Mouse (Mus musculus): ENCODE results near the gene Mfsd12. TPM values are rescaled to one million over a fixed set of nuclear protein-coding genes. Genes with fewer than 3 reads are reported as not detected.

Gene Mfsd12
- total and polyA plus RNA-seq, 3 experiments: 5.2 to 9.5 (median 7.4) TPM

GRCm38 (mm10) chr10:81383802-81384604 lies 26.7 kb downstream of the Mfsd12 start, which contains the start of the genes Dohh and Gm48551:
Dohh (plus strand) TSS chr10:81384428.
Gm48551 (plus strand) TSS chr10:81384466.
- Histone ChIP-seq H3K4me1 (ENCODE audit: control insufficient read depth in 1 of 2, insufficient read depth in 2 of 2) (peaks cover 6 to 23% of the 10 kb centered on the region in 2 experiments), H3K27ac (ENCODE audit: insufficient read depth, low read depth) (peak within 1 kb of the TSS; percentile 49; the same call in 1 of the 2 replicates), H3K27me3 (replicated peaks) (no peaks in the 10 kb centered on the region), H3K9me3 (replicated peaks; ENCODE audit: low read length) (no peaks in the 10 kb centered on the region), H3K4me3 (replicated peaks in 1 of 3; ENCODE audit: low read depth in 2 of 3, low read length in 2 of 3, poor library complexity in 1 of 3) (peak within 1 kb of the TSS; percentile 82 to 96 (median 87)), H3K9ac (ENCODE audit: insufficient read depth, low read depth) (peak within 1 kb of the TSS; percentile 84), H3K4me2 (ENCODE audit: insufficient read depth, low read depth, poor library complexity, severe bottlenecking) (peak within 1 kb of the TSS; percentile 64), H3K79me2 (replicated peaks; ENCODE audit: control insufficient read depth, extremely low read depth, insufficient read depth, poor library complexity, severe bottlenecking) (peaks cover 19% of the 10 kb centered on the region), H3K36me3 (replicated peaks in 1 of 2; ENCODE audit: control insufficient read depth in 1 of 2, insufficient read depth in 1 of 2, low read length in 1 of 2) (peaks cover 33 to 35% of the 10 kb centered on the region in 2 experiments)
- DNase-seq (ENCODE audit: extremely low read depth): peak; percentile 99
- TF ChIP-seq CTCF (conservative IDR thresholded peaks at IDR 0.05 in 1 of 2, IDR thresholded peaks at IDR 0.05 in 1 of 2; ENCODE audit: low read depth in 2 of 2, low read length in 2 of 2) (no peak), MAX (IDR thresholded peaks at IDR 0.05; ENCODE audit: low read length) (peak; percentile 98), USF1 (IDR thresholded peaks at IDR 0.05; ENCODE audit: low read depth, low read length) (peak; percentile 98), MXI1 (IDR thresholded peaks at IDR 0.05; ENCODE audit: low read depth, low read length) (peak; percentile 90), TBP (conservative IDR thresholded peaks at IDR 0.05; ENCODE audit: low read depth, low read length) (peak; percentile 94), NRF1 (IDR thresholded peaks at IDR 0.05; ENCODE audit: low read depth, low read length) (peak; percentile 100), TCF12 (IDR thresholded peaks at IDR 0.05; ENCODE audit: low read depth, low read length) (peak; percentile 96), IRF4 (IDR thresholded peaks at IDR 0.05; ENCODE audit: low read depth, low read length) (0 out of 2 replicates have a peak, but pooled peaks have one; percentile 52), HCFC1 (IDR thresholded peaks at IDR 0.05; ENCODE audit: low read depth, low read length) (peak; percentile 89), CHD2 (IDR thresholded peaks at IDR 0.05; ENCODE audit: low read length) (peak; percentile 95), SIN3A (IDR thresholded peaks at IDR 0.05; ENCODE audit: low read length) (peak; percentile 95), MEF2A (IDR thresholded peaks at IDR 0.05; ENCODE audit: borderline replicate concordance, low read depth, low read length) (peak; percentile 34; the same call in 1 of the 2 replicates), RAD21 (IDR thresholded peaks at IDR 0.05; ENCODE audit: low read depth, low read length) (no peak), CHD1 (IDR thresholded peaks at IDR 0.05; ENCODE audit: low read depth, low read length) (peak; percentile 99), ZMIZ1 (IDR thresholded peaks at IDR 0.05; ENCODE audit: low read depth, low read length) (peak; percentile 81), USF2 (conservative IDR thresholded peaks at IDR 0.05; ENCODE audit: low read depth, low read length) (peak; percentile 95), MYC (IDR thresholded peaks at IDR 0.05; ENCODE audit: low read depth, low read length) (peak; percentile 87), KAT2A (IDR thresholded peaks at IDR 0.05; ENCODE audit: insufficient replicate concordance, low read length) (peak; percentile 75; the same call in 1 of the 2 replicates), ZNF384 (IDR thresholded peaks at IDR 0.05; ENCODE audit: low read depth, low read length) (no peak), SMC3 (IDR thresholded peaks at IDR 0.05; ENCODE audit: low read depth, low read length) (no peak), RCOR1 (conservative IDR thresholded peaks at IDR 0.05; ENCODE audit: low read depth, low read length) (no peak), POLR2AphosphoS2 (IDR thresholded peaks at IDR 0.05; ENCODE audit: low read depth, low read length) (peak; percentile 74; the same call in 1 of the 2 replicates), NELFE (IDR thresholded peaks at IDR 0.05; ENCODE audit: low read depth, low read length) (peak; percentile 92), PAX5 (IDR thresholded peaks at IDR 0.05; ENCODE audit: low read length) (no peak), BHLHE40 (IDR thresholded peaks at IDR 0.05; ENCODE audit: low read depth, low read length) (peak; percentile 68; the same call in 1 of the 2 replicates), POLR2A (IDR thresholded peaks at IDR 0.05; ENCODE audit: low read depth, low read length) (peak; percentile 98), ELF1 (IDR thresholded peaks at IDR 0.05; ENCODE audit: low read depth, low read length) (peak; percentile 95)
- in situ Hi-C loops (cut with MboI; ENCODE audit: low pct_ligation_motif_present, low pct_unique_long_range_greater_than_20kb, low sequenced_read_pairs) (loop anchor here (5.0 kb wide), 1 partner anchor 148 kb away; no protein-coding TSS in a partner anchor), dilution Hi-C loops (cut with MboI; ENCODE audit: extremely low pct_ligation_motif_present, extremely low pct_unique_long_range_greater_than_20kb, low sequenced_read_pairs) (no loop called here)
